Mouse (Mus musculus) cerebellum, adult 9-11 months (tissue): ENCODE data around the gene Hivep3.
A peak's percentile ranks its signal among the peaks of the same experiment; 100 is the strongest.

ENCODE experiments used
- DNase-seq: peaks from one replicate; pipeline ENCODE4 v3.0.0; 2022

Gene Hivep3

GRCm38 (mm10) chr4:119816620-119817356 is 83.2 kb downstream of the Hivep3 start:
- peak; percentile 69 for DNase-seq

- no peak for DNase-seq
These were observed 92.4 kb downstream of the Hivep3 start for GRCm38 (mm10) chr4:119825956-119826355.

GRCm38 (mm10) chr4:119828386-119828785 is 94.8 kb downstream of the Hivep3 start:
- DNase-seq, result peak; percentile 81

- peak; percentile 34 for DNase-seq
These were observed 95.4 kb downstream of the Hivep3 start for GRCm38 (mm10) chr4:119828996-119829395.

GRCm38 (mm10) chr4:119833333-119833732 is 99.7 kb downstream of the Hivep3 start:
- DNase-seq, result no peak

GRCm38 (mm10) chr4:119833884-119834283 is 100.3 kb downstream of the Hivep3 start:
- DNase-seq, result no peak

GRCm38 (mm10) chr4:119836181-119836580 is 102.6 kb downstream of the Hivep3 start:
- DNase-seq, result no peak

- DNase-seq, result no peak
These were observed 104.0 kb downstream of the Hivep3 start for GRCm38 (mm10) chr4:119837505-119838065.

- no peak for DNase-seq
These were observed 104.7 kb downstream of the Hivep3 start for GRCm38 (mm10) chr4:119838308-119838707.

- DNase-seq, result no peak
These were observed 109.7 kb downstream of the Hivep3 start for GRCm38 (mm10) chr4:119843294-119843693.

GRCm38 (mm10) chr4:119844267-119844666 is 110.7 kb downstream of the Hivep3 start:
- DNase-seq, result no peak

GRCm38 (mm10) chr4:119845596-119846161 is 112.1 kb downstream of the Hivep3 start:
- DNase-seq, result no peak

- DNase-seq, result peak; percentile 41
These were observed 118.9 kb downstream of the Hivep3 start for GRCm38 (mm10) chr4:119852483-119852882.

- no peak for DNase-seq
These were observed 120.9 kb downstream of the Hivep3 start for GRCm38 (mm10) chr4:119854307-119855144.

- no peak for DNase-seq
These were observed 125.9 kb downstream of the Hivep3 start for GRCm38 (mm10) chr4:119859454-119859853.

- DNase-seq, result no peak
These were observed 127.4 kb downstream of the Hivep3 start for GRCm38 (mm10) chr4:119861001-119861400.

- no peak for DNase-seq
These were observed 132.4 kb downstream of the Hivep3 start for GRCm38 (mm10) chr4:119865827-119866455.

GRCm38 (mm10) chr4:119867132-119867531 is 133.5 kb downstream of the Hivep3 start:
- DNase-seq, result peak; percentile 34

- peak; percentile 79 for DNase-seq
These were observed 136.8 kb downstream of the Hivep3 start for GRCm38 (mm10) chr4:119870411-119870810.

- peak; percentile 70 for DNase-seq
These were observed 137.9 kb downstream of the Hivep3 start for GRCm38 (mm10) chr4:119871441-119871840.

- DNase-seq, result peak; percentile 79
These were observed 138.4 kb downstream of the Hivep3 start for GRCm38 (mm10) chr4:119871861-119872582.

- DNase-seq, result no peak
These were observed 140.4 kb downstream of the Hivep3 start for GRCm38 (mm10) chr4:119873935-119874334.
